Comparison of ENCODE assay signal across 15 mouse cellular contexts in genomic region chr10:9878821-9879489, GRCm38 (mm10). TPM values are rescaled to one million over a fixed set of nuclear protein-coding genes. Genes with fewer than 3 reads are reported as not detected.
DNase-seq lines count a peak whose midpoint lies in the region; ATAC-seq and TF ChIP-seq lines count a peak whose summit lies in the region.
"Had no signal": no experiment of that assay in that cellular context is flagged by ENCODE, and none has a peak within 500 bp of the region (broad histone marks: within the 10 kb centered on the region; RNA-seq: fewer than 3 reads in every experiment).

No protein-coding gene starts in this region.

- TF ChIP-seq CTCF in layer of hippocampus, adult 2 months (conservative IDR thresholded peaks at IDR 0.05) = no peak

- peaks cover 6% of the 10 kb centered on the region for H3K4me1 ChIP-seq in hindbrain, embryonic 15.5 days (replicated peaks)
- H3K4me1 ChIP-seq: heart, embryonic 10.5 days had no signal

- peak overlapping the region; percentile 75 for H3K27ac ChIP-seq in layer of hippocampus, adult 2 months
- no peak overlapping the region for H3K27ac ChIP-seq in hindbrain, embryonic 15.5 days (replicated peaks)
- H3K27ac ChIP-seq: heart, embryonic 10.5 days; kidney, embryonic 15.5 days had no signal

- H3K36me3 ChIP-seq in hindbrain, embryonic 15.5 days = no peaks in the 10 kb centered on the region
- H3K36me3 ChIP-seq: heart, embryonic 10.5 days; kidney, embryonic 15.5 days had no signal

- H3K4me3 ChIP-seq in layer of hippocampus, adult 2 months = no peak overlapping the region
- no peak overlapping the region for H3K4me3 ChIP-seq in hindbrain, embryonic 15.5 days
- H3K4me3 ChIP-seq: heart, embryonic 10.5 days; kidney, embryonic 15.5 days had no signal

- intact Hi-C loops in heart, postnatal 10 days (cut with DNase I) = no loop called here

- ATAC-seq in hindbrain, embryonic 15.5 days (ENCODE audit: low FRiP score, low read depth) = peak; percentile 59; the same call in 1 of the 2 replicates
- ATAC-seq: intestine, embryonic 16.5 days; liver, postnatal 0 days had no signal

- no peak overlapping the region for H3K4me2 ChIP-seq in hindbrain, embryonic 15.5 days
- H3K4me2 ChIP-seq: kidney, embryonic 15.5 days had no signal

- peak; percentile 38 for DNase-seq in cerebellum, adult 9-10 months
- DNase-seq in cerebellum, adult 11-12 months = no peak
- no peak for DNase-seq in layer of hippocampus, adult 2 months (ENCODE audit: low spot score in 2 of 2)
- no peak for DNase-seq in layer of hippocampus, adult 8-10 months (ENCODE audit: low spot score in 2 of 2)
- DNase-seq in brain, adult 2 months (ENCODE audit: low read depth, low spot score) = peak; percentile 59
- no peak for DNase-seq in heart, postnatal 10 days
- DNase-seq in adrenal gland, adult 18-20 months (ENCODE audit: low spot score in 2 of 2) = no peak
- DNase-seq: gastrocnemius, postnatal 36 days; liver; liver, postnatal 0 days; spleen, adult 18-20 months had no signal

- no peaks in the 10 kb centered on the region for H3K27me3 ChIP-seq in hindbrain, embryonic 15.5 days
- H3K27me3 ChIP-seq: kidney, embryonic 15.5 days had no signal

- H3K9ac ChIP-seq in hindbrain, embryonic 15.5 days = no peak overlapping the region
- H3K9ac ChIP-seq: kidney, embryonic 15.5 days; liver, postnatal 0 days had no signal

- 82% methylated on average over 6 of the region's 6 CpGs for WGBS in hindbrain, embryonic 15.5 days

- no peaks in the 10 kb centered on the region for H3K9me3 ChIP-seq in hindbrain, embryonic 15.5 days
- H3K9me3 ChIP-seq: heart, embryonic 10.5 days; kidney, embryonic 15.5 days had no signal

RNA-seq across cellular contexts. Expression of gene Stxbp5, which starts 21.9 kb away (rescaled TPM):
- total RNA-seq in layer of hippocampus, adult 2 months (2021) = 100 to 1,000 TPM; 117 to 122 TPM
- total RNA-seq in layer of hippocampus, adult 8-10 months (2022) = 100 to 1,000 TPM; 101 to 117 (median 111) TPM
- polyA plus RNA-seq in hindbrain, embryonic 15.5 days (2015; fragmentation: Nextera tagmentation; extraction: Ambion mirVana) = 8.9 and 10.5 TPM in 2 replicates
- 10 to 100 TPM; 12.5 to 13.5 TPM for total RNA-seq in heart, postnatal 10 days (2021)
- 10 to 100 TPM; 20.1 to 27.7 TPM for total RNA-seq in adrenal gland, adult 18-20 months (2021)

Comparison
In these comparisons a context has a peak if more than half of its experiments do, and no peak if none do; other contexts are left out.
1. DNase-seq: peak in cerebellum, adult 9-10 months (single experiment) and brain, adult 2 months (single experiment); none in cerebellum, adult 11-12 months (single experiment), layer of hippocampus, adult 2 months (0 of 2), layer of hippocampus, adult 8-10 months (0 of 2), heart, postnatal 10 days (0 of 2) and adrenal gland, adult 18-20 months (0 of 2).